Mouse (Mus musculus) gastrocnemius, postnatal 4 days (tissue): ENCODE data around the gene Sept11. TPM values are rescaled to one million over a fixed set of nuclear protein-coding genes. Genes with fewer than 3 reads are reported as not detected.

ENCODE experiments used
- DNase-seq, 2 experiments: peaks; one replicate each; pipeline ENCODE4 v3.0.0; 2021 to 2022; ENCODE audit warnings: low spot score in 2 of 2, mixed read lengths in 2 of 2
- total RNA-seq, 2 experiments: library from RNA; stranded (reverse); gene quantifications; 2 replicates each; pipeline ENCODE4 v1.2.3; 2021

The Sept11 gene
- total RNA-seq, 2 experiments from 2014 or later, result 246 to 256 TPM

DNA sequence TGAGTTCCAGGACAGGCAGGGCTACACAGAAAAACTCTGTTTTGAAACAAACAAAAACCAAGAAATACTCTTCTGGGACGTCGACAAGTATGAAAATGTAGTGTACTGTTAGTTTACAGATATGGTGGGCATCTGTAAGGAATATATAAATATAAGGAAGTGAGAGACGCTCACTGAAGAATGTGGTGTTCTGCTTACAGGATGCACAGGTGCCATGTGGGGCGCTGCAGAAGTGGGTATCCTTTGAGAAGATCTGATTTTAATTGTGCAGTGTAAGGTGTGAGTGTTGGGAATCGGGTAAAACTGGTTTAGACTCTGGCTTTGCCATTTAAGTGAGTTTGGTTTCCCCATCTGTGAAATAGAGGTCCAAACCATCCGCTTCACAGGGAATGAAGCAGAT is 32.1 kb downstream of the Sept11 start:
- no peak for DNase-seq

DNA sequence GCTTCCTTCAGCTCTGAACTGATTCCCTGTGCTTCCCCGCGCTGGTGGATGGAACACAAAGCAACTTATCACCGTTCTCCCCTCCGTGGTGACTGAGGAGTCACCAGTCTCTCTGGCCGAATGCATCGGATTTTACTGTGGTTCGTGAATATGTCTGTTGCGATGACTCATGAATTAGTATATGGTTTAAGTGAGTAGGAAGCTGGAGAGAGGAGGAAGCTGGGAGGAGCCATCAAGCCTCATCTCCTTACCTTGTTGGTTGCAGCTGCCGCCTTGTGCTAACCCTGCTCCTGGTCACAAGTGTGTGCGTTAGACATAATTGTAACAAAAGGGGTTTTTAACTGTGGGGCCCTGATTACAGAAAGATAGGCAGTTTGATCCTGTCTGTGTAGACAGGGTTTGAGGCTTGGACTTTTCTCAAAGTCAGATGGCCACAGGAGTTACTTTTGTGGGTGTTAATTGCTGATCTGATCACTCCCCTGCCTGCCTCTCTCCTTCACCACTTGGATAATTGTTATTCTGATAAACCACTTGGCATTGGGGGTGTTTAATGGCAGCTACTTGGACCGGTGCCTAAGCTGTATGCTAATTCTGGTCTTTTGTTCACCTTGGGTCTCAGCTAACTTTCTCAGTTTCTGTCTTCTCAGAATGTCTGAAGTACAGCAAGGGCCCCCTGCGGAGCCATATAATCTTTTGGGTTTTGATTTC is 33.1 kb downstream of the Sept11 start:
- DNase-seq, result no peak

DNA sequence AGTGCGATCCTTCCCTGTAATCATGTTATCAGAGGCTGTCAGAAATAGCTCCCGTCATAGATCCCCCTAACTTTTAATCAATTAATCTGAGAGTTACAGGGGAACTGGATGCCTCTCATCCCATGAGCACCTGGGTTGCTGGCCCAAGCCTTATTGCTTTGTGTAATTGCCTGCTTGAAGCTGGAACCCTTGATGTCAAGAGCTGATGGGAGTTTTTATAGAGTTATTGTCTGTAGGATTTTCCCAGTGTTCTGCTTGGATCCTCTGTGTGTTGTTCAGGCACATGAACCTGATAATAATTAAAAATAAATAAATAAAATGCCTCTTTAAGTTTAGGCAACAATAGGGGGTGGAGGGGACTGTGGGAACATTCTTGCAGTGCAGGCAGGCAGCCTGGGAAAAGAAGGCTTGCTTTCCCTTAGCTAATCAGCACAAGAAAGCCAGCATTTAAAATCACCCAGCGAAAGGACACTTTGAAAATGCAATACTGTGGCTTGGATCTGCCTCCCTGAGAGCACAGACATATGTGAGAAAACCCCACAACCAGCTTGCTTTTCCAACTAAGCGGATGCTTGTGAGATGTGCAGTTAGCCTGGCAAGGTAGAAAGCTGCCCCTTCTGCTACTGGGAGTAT is 33.8 kb downstream of the Sept11 start:
- DNase-seq, result no peak

DNA sequence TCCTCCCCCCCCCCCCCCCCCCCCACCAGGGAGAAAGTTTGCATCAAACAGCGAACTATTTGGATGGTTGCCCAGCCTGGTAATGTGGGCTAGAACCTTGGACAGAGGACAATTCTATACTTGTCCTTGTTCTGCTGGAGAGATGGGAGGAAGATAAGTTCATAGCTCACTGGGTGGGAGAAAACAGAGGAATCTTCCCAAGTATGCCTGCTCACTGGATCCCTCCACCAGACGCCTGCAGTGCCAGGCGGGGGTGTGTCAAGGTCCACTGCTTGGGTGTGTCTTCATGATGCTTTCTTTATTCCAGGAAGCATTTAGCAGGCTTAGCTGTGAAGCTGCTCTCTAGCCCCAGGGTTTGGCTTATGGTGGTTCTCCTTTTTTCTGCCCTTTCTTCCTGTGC is 34.5 kb downstream of the Sept11 start:
- DNase-seq, result no peak

DNA sequence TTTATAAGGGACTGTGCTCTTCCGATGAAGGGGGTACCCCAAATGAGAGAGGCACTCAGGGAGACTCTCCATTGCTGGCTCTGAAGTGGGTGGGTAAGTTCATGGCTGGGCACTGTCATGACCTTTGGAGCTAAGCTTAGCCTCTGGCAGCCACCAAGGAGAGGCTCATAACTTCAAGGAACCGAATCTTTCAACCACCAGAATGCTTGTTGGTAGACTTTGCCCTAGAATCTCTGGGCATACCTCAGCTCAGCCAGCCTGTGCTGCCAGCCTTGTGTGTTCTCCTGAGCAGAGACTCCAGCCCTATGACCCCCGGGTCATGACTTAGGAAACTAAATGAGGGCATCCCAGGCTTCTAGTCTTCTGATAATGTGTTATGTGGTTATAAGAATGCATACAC is 35.5 kb downstream of the Sept11 start:
- DNase-seq, result no peak

DNA sequence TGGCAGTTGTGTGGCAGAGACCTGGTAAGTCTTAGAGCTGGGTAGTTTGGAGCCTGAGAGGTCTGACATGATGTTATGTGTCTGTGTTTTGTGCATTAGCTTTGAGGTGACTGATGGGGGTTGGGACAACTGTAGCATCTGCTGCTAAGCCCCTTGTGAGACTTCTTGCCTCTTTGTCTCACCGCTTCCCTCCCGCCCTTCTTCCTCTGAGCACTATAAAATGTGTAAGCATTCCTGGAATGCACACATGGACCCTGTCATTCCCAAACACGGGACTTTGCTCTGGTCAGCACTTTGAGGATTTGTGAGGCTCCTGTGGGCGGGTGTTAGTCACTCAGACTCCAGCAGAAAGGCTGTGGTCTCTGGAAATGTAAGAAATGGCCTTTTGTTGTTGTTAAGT is 36.7 kb downstream of the Sept11 start:
- DNase-seq, result peak in 1 of 2 experiments; percentile 35

DNA sequence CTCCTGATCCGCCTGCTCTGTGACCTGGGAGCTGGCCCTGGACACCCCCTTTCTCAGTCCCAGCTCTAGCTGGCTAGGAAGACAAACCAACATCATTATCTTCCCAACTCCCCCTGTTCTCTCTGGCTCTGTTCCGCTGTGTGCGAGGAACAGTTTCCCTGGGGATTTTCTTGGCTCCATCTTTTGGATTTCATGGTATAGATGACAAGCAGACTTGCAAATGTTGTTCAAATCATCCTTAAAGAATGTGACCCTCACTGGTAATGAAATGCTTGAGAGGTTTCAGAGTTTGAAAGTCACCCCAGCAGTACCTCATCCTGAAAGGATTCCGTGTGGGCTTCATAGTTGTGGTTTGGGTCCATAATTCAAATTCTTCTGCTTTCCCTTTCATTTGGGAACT is 38.2 kb downstream of the Sept11 start:
- peak in 1 of 2 experiments; percentile 49 for DNase-seq

DNA sequence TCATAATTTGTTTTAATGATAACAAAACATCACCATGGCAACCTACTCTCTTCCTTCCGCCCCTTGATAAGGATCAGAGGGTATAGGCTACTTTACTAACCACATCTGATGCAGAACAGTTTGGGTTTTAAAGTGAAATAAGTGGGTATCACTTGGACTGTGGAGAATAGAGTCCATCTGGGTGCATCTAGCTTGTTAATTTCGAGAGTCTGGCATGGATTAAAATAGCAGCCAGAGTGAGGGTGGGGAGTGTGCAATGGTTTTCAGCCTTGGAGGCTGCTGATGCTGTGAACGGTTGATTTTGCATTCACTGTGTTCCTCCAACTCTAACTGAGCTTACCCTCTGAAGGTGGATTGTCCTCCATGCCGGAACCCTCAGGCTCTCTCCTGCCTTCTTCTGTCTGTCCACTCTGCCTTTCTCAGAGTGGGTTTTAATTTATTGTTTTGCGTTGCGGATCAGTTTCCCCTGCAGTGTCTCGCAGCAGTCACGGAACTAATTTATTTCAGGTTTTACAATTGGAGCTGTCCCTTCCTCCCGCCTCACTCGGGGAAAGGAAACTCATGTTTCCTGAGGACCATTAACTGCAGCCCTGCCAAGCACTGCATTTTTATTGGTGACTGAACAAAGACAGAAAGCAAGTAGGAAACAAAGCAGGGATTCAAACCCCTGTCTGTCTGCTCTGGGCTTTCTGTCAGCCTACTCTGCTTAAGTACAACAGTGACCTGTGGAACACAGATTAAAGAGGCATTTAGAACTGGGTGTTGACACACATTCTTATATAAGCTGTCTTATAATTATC is 40.4 kb downstream of the Sept11 start:
- no peak for DNase-seq

DNA sequence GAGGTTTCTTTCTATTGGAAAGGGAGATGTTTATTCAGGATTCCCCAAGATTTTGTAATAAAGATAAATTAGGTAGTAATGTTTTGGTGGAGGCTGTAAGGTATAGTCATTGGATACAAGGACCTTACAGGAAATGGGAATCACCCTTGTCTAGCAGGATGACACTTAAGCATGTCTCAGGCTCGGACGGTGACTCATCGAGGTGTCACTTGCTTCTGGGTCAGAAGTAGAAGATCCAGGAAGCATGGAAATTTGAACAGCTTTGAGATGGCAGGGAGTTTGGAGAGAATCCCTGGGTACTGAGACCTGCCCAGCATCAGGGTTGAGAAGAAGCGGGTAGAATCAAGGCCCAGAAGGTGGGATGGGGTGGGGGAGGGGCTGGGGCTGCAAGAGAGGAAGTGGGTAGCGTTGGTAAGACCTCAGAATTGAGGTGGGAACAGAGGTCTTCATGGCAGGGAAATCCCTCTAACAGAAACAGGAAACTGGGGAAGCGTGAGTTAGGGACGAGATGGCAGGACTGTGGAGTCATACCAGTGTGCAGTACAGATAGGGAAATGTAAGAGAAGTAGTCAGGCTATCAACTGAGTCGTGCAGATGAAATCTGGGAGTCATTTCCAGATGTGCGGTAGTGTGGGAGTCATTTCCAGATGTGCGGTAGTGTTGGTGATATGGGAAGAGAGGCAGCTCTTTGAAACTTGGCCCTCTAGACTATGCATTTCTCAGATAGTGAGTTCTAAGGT is 42.3 kb downstream of the Sept11 start:
- no peak for DNase-seq

DNA sequence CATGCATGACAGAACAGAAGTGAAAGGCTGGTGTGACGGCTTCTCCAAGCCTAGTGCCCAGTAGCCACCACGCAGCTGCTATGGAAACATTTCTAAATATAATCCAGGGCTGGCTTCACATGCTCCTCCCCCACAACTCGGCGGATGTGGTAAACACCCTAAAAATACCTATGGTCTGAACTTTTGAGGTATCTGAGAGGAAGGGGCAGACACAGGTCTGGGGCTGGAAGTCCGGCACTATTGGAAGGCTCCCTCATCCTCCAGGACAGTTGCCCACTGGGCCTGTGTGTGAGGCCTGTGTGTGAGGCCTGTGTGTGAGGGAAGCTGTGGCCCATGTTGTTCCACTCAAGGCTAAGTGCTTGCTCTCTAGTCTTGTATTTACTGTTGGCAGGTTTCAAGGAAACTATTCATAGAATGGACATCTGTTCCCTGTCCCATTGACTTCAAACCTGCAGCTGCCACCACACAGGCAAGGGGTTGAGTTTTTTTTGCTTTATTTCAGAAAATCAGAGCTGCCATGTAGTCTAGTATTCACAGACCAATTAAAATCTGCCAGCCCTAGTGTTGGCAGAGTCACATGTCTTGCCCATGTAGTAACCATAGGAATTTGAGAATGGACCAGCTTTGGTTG is 43.8 kb downstream of the Sept11 start:
- DNase-seq, result peak in 1 of 2 experiments; percentile 38

DNA sequence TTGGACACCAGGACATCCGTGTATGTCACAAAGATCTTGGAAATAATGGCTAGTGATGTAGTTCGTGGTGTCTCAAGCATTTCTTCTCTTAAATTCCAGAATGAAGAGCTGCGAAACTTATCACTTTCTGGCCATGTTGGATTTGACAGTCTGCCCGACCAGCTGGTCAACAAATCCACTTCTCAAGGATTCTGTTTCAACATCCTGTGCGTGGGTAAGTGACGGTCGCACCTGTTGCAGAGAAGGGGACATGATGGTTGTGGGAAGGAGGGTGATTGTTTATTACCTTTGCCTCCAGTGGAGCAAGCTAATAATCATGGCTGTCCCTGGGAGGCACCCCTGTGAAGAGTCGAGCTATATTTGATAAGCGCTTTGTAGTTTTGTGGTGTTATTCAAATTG is 46.1 kb downstream of the Sept11 start:
- no peak for DNase-seq

DNA sequence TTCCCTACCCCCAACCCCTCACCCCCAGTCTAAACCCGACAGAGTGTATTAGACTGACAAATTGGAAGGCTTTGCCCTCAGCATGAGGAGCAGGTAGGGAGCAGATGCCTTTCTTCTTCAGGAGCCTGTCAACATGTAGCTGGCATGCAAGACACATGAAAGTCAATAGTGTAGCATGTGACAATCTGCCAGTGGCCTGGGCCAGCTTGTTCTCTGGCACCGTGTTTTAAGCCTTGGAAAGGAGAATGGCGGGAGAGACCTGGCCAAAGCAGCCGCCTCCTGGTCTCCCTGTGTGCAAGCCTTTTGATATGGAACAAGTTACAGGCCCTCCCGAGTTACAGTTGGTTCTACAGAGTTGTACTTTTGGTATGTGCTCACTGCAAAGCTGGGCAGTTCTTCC is 47.5 kb downstream of the Sept11 start:
- DNase-seq, result no peak

DNA sequence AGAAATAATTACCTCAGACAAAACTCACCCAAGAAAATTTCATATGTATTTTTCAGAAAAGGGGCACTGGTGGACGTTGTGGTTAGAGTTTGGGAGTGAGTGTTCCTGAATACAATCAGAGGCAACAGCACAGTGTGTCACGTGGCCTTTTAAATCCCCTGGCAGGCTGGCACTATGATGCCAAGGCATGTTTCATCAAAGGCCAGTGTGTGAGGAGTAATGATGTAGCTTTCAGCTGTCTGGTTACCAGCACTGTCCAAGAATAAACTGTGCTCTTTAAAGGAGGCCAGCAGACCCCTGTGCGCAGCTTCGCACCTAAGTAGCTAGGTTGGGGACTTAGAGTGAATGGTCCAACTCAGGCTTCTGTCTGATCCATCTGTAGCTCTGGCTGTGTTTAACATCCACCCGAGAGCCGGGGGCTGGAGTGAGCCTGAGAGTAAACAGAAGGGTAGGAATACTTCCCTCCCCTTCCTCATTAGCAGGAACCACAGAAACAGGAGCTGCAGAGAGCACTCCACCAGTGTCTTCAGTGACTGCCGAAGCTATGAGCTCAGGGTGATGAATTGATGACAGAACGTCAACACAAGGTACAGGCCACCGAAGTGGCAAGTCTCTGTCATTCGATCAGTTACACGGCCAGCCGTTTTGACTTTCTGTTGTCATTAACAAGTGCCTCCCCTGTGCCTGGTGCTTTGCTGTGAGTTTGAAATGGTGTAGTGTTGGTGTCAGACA is 50.3 kb downstream of the Sept11 start:
- DNase-seq, result no peak

DNA sequence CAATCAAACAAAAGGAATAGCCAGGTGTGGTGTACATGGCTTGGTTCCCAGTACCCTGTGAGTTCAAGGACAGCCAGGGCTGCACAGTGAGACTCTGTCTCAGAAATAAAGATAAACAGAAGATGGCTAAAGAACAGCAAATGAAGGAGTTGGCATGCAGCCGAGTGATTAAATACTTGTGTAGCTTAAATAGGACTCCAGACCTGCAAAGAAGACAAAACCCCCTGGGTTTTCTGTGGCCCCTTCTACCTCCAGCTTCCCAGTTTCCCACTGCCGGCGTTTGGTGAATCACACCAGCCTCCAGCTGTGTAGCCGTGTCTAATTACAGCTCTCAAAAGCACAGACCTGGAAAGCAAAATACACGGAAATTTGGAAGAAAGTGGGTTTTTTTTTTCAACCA is 51.6 kb downstream of the Sept11 start:
- no peak for DNase-seq

DNA sequence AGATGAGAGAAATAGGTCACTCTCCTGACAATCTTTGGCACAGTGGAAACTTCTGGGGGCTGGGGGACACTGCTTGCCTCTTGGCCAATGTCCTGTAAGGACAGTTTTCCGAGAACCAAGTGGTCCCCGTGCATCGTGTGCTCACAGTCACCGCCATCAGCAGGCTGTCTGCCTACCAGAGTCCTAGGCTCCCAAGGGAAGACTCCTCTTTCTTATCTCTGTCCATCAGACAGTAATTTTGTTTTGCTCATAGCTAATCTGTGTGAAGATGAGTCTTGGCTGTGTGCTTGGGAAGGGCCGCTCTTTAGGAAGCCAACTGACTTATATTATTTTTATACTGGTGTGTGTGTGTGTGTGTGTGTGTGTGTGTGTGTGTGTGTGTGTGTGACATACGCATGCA is 52.3 kb downstream of the Sept11 start:
- DNase-seq, result no peak

DNA sequence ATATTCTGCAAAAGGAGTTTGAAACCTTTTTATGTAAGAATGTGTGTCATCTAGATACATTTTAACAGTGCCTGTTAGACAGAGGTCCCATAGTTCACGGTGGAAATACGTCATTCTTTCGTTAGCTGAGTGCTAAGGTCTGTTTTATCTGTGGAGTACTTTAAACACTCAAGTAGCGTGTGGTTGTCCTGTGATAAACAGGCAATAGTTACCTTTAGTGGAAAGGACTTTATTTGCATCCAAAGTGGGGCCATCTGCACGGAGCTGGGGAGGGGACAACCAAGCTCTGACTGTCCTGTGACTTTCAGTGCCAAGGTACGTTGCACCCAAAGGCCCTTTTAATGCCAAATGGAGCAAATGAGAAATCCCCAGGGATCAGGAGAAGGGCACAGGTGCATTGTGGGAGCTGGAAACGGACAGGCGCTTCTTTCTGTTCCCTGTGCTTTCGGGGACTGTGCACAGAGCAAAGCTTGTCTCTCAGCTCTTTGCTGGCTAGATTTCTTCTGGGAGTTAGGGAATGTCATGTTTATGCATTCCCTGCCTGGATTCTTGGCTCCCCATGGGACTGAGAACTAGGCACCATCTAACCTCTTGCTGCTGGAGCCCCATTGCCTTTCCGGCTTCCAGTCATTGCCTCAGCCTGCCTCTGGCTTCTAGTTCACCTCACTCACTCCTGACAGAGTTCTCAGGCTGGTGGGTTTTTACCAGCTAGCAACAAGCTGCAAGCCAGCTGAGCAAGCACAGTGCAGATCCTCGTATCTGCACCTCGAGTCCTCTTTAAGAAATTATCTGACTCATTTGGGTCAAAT is 56.9 kb downstream of the Sept11 start:
- DNase-seq, result no peak

DNA sequence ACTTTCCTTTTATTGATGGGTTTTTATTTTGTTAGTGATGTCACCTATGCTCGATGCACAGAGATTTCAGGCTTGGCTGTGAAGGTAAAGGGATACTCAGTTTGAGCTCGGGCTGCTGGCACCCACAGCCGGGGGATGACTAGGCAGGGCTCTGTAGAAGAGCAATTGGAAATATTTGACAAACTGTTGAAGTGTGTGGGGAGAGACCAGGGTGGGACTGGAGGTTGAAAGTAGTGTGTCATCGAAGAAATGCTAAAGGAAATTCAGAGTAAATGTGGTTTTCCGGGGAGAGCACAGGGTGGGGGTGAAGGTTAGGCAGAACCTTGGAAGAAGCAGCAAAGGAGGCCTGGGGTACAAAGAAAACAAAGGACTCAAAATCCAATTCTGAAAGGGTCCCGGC is 58.7 kb downstream of the Sept11 start:
- no peak for DNase-seq

DNA sequence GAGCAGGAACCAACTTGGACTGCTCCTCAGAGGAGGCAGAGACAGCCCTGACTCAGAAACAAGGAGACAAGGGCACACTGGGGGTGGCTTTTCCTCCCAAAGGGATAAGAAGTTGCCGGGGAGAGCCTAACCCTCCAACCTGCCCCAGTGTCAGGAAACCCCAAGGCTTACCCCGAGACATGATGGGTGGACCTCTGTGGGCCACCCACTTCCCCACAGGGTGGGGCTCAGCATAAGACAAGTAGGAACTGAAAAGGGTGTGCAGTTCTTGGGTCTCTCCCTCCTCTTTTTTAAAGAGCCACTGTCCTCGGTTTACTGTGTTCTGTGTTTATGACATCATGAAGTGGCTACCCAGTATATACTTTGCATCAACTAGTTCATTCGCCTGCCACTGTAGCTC is 59.2 kb downstream of the Sept11 start:
- no peak for DNase-seq

DNA sequence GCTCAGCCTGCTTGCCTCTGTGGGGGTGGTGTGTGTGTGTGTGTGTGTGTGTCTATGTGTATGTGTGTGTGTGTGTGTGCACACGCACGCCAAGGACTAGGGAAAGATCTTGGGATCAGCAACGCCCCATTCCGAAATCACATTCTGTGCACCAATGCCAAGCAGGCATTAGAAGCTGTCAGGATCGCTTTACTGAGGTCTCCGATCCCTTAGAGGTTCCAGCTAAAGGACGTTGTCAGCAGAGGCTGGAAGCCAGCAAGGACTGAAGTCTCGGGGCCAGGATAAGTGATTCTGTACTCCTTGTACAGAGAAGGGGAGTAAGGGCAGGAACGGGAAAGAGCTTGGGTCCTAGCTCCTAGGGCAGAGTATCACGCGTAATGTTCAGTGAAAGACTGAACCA is 61.2 kb downstream of the Sept11 start:
- DNase-seq, result no peak

DNA sequence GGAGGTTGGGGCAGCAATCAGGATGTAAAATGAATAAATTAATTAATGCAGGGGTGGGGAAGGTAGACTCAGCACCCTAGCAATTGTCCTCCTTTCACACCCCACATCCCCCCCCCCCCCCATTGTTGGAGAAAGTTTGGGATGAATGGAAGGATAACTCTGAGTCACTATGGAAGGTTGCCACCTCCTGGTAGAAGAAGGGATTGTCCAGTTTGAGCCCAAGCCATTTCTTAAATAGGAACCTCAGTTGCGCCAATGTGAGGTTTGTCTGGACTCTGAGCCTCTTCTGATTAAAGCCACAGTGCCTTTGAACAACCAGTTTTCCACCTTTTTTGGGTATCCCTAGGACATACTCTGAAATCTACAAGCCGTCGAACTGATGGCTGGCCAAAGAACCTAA is 70.3 kb downstream of the Sept11 start:
- peak in 1 of 2 experiments; percentile 52 for DNase-seq
